Mouse (Mus musculus): ENCODE measurements at regions not wholly inside any gene's neighbourhood (a gene's known extent, or its start where the extent isn't known, plus 50 kb on each side); places are given as distances from the start of the nearest gene placed in this dataset.

DNA sequence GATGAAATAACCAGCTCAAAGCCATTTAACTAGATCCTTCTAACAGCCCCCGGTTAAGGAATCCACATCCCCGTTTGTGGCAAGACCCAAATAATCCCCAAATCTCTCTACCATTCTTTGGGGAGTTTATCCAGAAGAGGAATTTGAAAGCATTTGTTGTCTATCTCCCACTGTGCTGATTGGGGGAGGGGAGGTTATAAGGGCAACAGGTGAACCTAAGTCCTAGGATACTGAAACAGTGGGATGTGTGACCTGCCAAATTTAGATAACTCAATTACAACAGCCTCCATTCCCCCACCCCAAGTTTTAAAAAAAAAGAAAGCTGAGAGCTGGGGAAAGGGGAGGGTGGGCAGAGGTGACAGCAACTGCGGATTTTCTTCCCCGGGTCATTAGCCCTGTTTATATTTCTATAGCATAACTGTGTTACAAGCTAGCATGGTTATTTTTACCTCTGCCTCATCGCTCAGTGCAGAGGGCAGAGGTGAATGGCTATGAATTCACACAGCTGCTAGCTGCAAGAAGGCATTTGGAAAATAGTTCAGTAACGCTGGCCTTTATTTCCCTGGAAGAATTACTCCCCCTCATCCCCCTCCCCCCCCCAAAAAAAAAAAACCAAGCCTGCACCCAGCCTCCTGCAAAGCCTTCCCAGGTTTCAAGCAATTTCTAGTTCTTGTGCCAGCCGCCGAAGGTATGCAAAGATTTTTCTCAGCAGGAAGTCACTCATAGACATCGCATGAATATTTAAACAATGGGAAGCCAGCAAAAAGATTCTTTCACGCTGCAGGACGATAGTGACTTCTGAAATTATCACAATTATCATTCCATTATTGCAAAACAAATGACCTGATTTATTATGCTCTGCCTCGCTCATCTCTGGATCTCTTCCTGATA lies 388.5 kb upstream of the Acvr2a start:
- Histone ChIP-seq H3K27ac (ENCODE audit: control insufficient read depth, insufficient read depth, low read depth, low read length, poor library complexity) (no peak overlapping the region), H3K4me1 (ENCODE audit: control insufficient read depth, insufficient read depth, low read length) (no peaks in the 10 kb centered on the region), H3K4me3 (replicated peaks; ENCODE audit: control insufficient read depth, low read depth, low read length) (no peak overlapping the region)
- TF ChIP-seq POLR2A (IDR thresholded peaks at IDR 0.05; ENCODE audit: borderline replicate concordance, control insufficient read depth, low read depth, low read length) (no peak), CTCF (IDR thresholded peaks at IDR 0.05; ENCODE audit: control insufficient read depth, insufficient read depth, low read length) (no peak)
- WGBS: 84% methylated on average over 12 of the region's 12 CpGs

DNA sequence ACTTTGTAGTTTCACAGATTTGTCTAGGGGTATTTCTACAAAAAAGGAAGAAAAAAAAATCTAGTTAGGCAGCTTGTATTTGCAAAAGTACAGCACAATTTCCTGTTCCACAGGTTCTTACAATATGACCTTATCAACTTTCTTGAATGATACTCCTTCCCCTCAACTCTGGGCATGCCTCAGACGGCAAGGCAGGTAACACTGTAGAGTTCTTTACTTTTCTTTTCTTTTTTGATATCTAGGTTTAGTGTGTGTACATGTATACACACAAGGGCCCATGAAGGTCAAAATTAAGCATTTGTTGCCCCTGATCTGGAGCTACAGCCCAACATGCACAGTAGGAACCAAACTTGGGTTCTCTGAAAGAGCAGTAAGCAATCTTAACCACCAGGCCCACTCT lies 381.4 kb upstream of the Acvr2a start:
- WGBS: 29% methylated on average over 1 of the region's 1 CpGs
- Histone ChIP-seq H3K27ac (ENCODE audit: control insufficient read depth, insufficient read depth, low read depth, low read length, poor library complexity) (no peak overlapping the region), H3K4me3 (replicated peaks; ENCODE audit: control insufficient read depth, low read depth, low read length) (no peak overlapping the region), H3K4me1 (ENCODE audit: control insufficient read depth, insufficient read depth, low read length) (no peaks in the 10 kb centered on the region; the same call in 1 of the 2 replicates)
- no peak for TF ChIP-seq POLR2A (IDR thresholded peaks at IDR 0.05; ENCODE audit: borderline replicate concordance, control insufficient read depth, low read depth, low read length)
- no peak for TF ChIP-seq CTCF (IDR thresholded peaks at IDR 0.05; ENCODE audit: control insufficient read depth, insufficient read depth, low read length)

DNA sequence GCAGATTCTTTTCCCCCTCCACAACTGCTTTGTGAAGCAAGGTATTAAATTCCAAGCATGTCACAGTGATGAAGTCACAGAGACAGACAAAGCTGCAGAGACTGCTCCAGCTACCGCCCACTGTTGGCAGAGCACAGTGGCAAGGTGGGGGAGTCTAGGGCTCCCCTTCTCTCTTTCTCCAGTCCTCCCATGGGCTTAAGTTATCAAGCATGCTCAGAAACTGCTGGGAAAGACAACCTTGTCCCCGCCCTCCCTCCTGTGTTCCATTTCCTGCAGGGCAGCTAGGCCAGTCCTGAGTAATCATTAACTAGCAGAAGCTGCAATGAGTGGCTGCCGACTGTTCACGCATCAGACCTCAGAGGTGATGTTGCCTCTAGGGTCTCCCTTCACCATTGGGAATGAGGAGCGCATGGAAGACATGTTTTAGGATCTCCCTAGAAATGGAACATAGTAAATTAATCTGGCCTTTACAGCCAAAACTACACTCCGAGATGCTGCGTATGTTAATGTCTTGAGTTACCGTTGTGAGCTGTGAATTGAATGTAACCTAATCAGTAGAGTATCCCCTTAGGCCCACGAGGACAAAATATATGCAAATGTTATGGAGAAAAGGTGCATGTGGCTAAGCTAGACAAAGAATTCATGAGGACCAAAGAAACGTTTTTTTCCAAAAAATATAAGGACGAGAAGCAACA lies 372.5 kb upstream of the Acvr2a start:
- 83% methylated on average over 11 of the region's 11 CpGs for WGBS

DNA sequence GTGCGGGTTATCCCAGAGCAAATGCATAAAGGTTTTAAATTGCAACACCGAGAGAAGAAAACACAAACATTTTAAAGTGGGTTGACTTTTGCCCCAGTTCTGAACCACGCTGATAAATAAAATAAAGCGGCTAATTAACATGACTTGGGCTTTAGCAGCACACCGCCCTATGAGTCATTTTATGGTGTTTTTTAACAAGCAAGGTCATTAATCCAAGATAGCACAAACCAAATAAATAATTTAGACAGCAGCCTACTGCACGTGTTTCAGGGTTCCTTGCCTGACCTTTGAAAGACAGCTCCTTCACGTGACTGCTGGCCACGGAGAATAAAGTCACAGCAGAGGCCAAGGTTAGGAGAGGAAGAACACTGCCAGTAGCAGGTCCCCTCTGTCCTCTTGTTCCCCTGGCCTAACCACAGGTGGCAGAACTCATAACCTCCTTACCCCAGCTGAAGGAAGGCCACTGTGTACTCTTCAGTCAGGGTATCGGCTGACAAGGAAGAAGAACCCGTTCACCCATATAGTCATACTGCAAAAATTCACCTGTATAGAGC lies 371.8 kb upstream of the Acvr2a start:
- WGBS: 58% methylated on average over 10 of the region's 10 CpGs
- TF ChIP-seq POLR2A (IDR thresholded peaks at IDR 0.05; ENCODE audit: borderline replicate concordance, control insufficient read depth, low read depth, low read length) (no peak), CTCF (IDR thresholded peaks at IDR 0.05; ENCODE audit: control insufficient read depth, insufficient read depth, low read length) (no peak)
- Histone ChIP-seq H3K4me3 (replicated peaks; ENCODE audit: control insufficient read depth, low read depth, low read length) (no peak overlapping the region), H3K27ac (ENCODE audit: control insufficient read depth, insufficient read depth, low read depth, low read length, poor library complexity) (no peak overlapping the region), H3K4me1 (ENCODE audit: control insufficient read depth, insufficient read depth, low read length) (no peaks in the 10 kb centered on the region)

More for the DNA sequence above, 372.5 kb upstream of the Acvr2a start:
- TF ChIP-seq POLR2A (IDR thresholded peaks at IDR 0.05; ENCODE audit: borderline replicate concordance, control insufficient read depth, low read depth, low read length): no peak
- no peak for TF ChIP-seq CTCF (IDR thresholded peaks at IDR 0.05; ENCODE audit: control insufficient read depth, insufficient read depth, low read length)
- H3K4me3 ChIP-seq (replicated peaks; ENCODE audit: control insufficient read depth, low read depth, low read length): no peak overlapping the region
- no peak overlapping the region for H3K27ac ChIP-seq (ENCODE audit: control insufficient read depth, insufficient read depth, low read depth, low read length, poor library complexity)
- H3K4me1 ChIP-seq (ENCODE audit: control insufficient read depth, insufficient read depth, low read length): no peaks in the 10 kb centered on the region

DNA sequence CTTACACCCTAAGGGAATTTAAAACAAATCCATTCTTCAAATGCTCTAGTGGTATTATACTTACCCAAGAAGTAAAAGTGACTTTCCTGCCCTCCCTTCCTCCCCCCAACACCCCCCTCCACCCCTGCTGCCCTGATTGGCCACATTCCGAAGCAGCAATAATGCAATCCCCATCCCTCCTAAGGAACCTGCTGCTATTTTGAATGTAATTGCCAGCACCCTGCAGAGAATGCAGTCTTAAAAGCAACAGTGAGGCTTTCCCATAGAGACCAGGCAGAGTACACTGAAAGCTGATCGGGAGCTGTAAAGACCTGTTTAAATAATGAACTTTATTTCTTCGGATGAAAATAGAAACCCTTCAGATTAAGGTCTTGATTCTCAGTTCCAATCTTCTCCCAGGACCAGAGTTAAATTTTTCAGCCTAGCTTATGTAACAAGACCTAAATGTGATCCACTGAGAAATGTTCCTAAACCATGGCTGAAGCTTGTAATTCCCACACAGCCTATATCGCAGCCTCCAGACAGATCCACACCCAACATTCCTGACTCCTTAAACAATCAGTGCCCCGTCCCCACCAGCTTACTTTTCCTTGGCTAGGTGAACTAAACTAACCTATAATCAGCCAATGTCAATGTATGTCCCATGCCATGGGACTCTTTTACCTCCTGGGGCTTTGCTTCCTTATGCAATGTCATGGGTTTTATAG lies 367.9 kb upstream of the Acvr2a start:
- TF ChIP-seq POLR2A (IDR thresholded peaks at IDR 0.05; ENCODE audit: borderline replicate concordance, control insufficient read depth, low read depth, low read length) (no peak), CTCF (IDR thresholded peaks at IDR 0.05; ENCODE audit: control insufficient read depth, insufficient read depth, low read length) (no peak)
- Histone ChIP-seq H3K27ac (ENCODE audit: control insufficient read depth, insufficient read depth, low read depth, low read length, poor library complexity) (no peak overlapping the region), H3K4me1 (ENCODE audit: control insufficient read depth, insufficient read depth, low read length) (peaks cover 2% of the 10 kb centered on the region; the same call in 1 of the 2 replicates), H3K4me3 (replicated peaks; ENCODE audit: control insufficient read depth, low read depth, low read length) (no peak overlapping the region)
- WGBS: 81% methylated on average over 5 of the region's 5 CpGs

DNA sequence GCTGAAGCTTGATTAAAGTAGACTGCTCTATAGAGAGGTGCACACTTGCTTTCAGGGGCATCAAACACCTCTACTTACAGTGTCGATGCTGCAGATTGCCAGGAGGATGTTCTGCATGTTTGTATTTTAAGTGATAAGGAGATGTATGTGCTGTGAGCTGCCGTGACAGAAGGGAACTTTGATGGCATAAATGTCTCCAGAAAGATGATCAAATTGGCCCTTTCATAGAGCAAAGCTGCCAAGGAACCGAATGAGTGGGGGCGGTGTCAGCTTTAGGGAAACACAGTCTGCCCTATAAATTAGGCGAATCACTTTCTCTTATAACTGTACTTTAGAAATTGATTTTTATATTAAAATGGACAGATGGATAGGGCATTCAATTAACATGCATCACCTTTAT lies 367.3 kb upstream of the Acvr2a start:
- no peak overlapping the region for H3K4me3 ChIP-seq (replicated peaks; ENCODE audit: control insufficient read depth, low read depth, low read length)
- H3K27ac ChIP-seq (ENCODE audit: control insufficient read depth, insufficient read depth, low read depth, low read length, poor library complexity): no peak overlapping the region
- peaks cover 2% of the 10 kb centered on the region; the same call in 1 of the 2 replicates for H3K4me1 ChIP-seq (ENCODE audit: control insufficient read depth, insufficient read depth, low read length)
- 84% methylated on average over 5 of the region's 5 CpGs for WGBS
- TF ChIP-seq POLR2A (IDR thresholded peaks at IDR 0.05; ENCODE audit: borderline replicate concordance, control insufficient read depth, low read depth, low read length) (no peak), CTCF (IDR thresholded peaks at IDR 0.05; ENCODE audit: control insufficient read depth, insufficient read depth, low read length) (no peak)

DNA sequence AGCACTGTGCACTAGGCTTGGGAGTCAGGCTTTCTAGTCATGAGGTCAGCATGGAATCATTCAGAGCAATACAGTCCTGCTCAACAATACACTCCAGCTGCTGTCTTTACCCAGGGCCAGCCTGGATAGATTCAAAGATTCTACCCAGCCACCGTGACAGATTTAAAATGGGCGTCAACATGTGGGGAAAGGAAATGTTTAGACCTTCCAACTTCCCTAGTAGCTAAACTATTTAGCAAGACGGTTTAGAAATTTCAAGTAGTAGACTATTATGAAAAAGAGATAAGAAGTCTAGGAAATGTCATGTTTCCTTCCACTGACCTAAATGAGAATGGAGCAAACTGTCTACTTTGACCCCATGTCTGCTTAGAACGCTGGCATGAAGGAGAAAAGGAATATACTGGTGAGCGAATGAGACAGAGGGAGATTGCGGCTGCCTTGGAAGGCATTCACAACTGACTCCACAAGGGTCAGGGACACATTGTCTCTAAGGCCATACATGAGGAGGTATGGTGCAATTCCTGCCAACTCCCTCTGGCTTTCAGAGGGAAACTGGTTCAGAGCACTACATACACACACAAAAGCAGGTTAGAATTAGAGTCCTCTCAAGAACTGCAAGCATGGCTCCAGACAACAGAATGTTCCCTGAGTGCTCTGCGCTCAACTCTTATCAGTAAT lies 364.6 kb upstream of the Acvr2a start:
- Histone ChIP-seq H3K4me1 (ENCODE audit: control insufficient read depth, insufficient read depth, low read length) (peaks cover 2% of the 10 kb centered on the region; the same call in 1 of the 2 replicates), H3K27ac (ENCODE audit: control insufficient read depth, insufficient read depth, low read depth, low read length, poor library complexity) (no peak overlapping the region), H3K4me3 (replicated peaks; ENCODE audit: control insufficient read depth, low read depth, low read length) (no peak overlapping the region)
- TF ChIP-seq POLR2A (IDR thresholded peaks at IDR 0.05; ENCODE audit: borderline replicate concordance, control insufficient read depth, low read depth, low read length): no peak
- no peak for TF ChIP-seq CTCF (IDR thresholded peaks at IDR 0.05; ENCODE audit: control insufficient read depth, insufficient read depth, low read length)
- 41% methylated on average over 7 of the region's 7 CpGs for WGBS
